Mouse (Mus musculus) urinary bladder, adult 2 months (tissue): Measurements from ENCODE around the gene Fnbp4. TPM values are rescaled to one million over a fixed set of nuclear protein-coding genes. Genes with fewer than 3 reads are reported as not detected.
"Not testable (repeated sequence)": the region's sequence is repeated elsewhere in the genome, so short reads cannot be mapped to it uniquely, and the experiment has no call there.

ENCODE experiments used
- DNase-seq: peaks from one replicate; pipeline ENCODE4 v3.0.0; 2022; ENCODE audit warnings: low spot score
- polyA plus RNA-seq: library from polyadenylated mRNA; depleted of rRNA; stranded (reverse); fragments of >200 nt; gene quantifications from 2 replicates; pipeline ENCODE4 v1.2.3, GENCODE M21; 2012; rRNA removed

Gene Fnbp4
- polyA plus RNA-seq, 1 experiment, result 43.2 TPM

- DNase-seq, result no peak
These were observed 37.8 kb downstream of the Fnbp4 start for GRCm38 (mm10) chr2:90782901-90783486.

GRCm38 (mm10) chr2:90788126-90788525 is 43.0 kb downstream of the Fnbp4 start:
- DNase-seq, result no peak

- no peak for DNase-seq
These were observed 63.3 kb downstream of the Fnbp4 start for GRCm38 (mm10) chr2:90808241-90809126.

- no peak for DNase-seq
These were observed 65.6 kb downstream of the Fnbp4 start for GRCm38 (mm10) chr2:90810751-90811150.

GRCm38 (mm10) chr2:90815266-90815665 is 70.1 kb downstream of the Fnbp4 start:
- no peak for DNase-seq

GRCm38 (mm10) chr2:90816144-90816543 is 71.0 kb downstream of the Fnbp4 start:
- no peak for DNase-seq

GRCm38 (mm10) chr2:90818710-90819109 is 73.5 kb downstream of the Fnbp4 start:
- no peak for DNase-seq

- DNase-seq, result no peak
These were observed 75.7 kb downstream of the Fnbp4 start for GRCm38 (mm10) chr2:90820894-90821293.

- DNase-seq, result no peak
These were observed 77.8 kb downstream of the Fnbp4 start for GRCm38 (mm10) chr2:90822978-90823377.

- DNase-seq, result no peak
These were observed 78.6 kb downstream of the Fnbp4 start for GRCm38 (mm10) chr2:90823781-90824180.

- DNase-seq, result not testable (repeated sequence)
These were observed 79.4 kb downstream of the Fnbp4 start for GRCm38 (mm10) chr2:90824528-90824927.

GRCm38 (mm10) chr2:90825515-90826172 is 80.5 kb downstream of the Fnbp4 start:
- DNase-seq, result no peak

- no peak for DNase-seq
These were observed 83.6 kb downstream of the Fnbp4 start for GRCm38 (mm10) chr2:90828739-90829138.

Other genes starting within 250 kb of the Fnbp4 start
- 7.1 and 10.1 TPM in 2 replicates for gene Ptprj, start 164.7 kb upstream of the Fnbp4 start, polyA plus RNA-seq
- 13.6 and 13.9 TPM in 2 replicates for gene Nup160, start 68.2 kb upstream of the Fnbp4 start, polyA plus RNA-seq
- 2.6 and 2.9 TPM in 2 replicates for gene Agbl2, start 37.4 kb downstream of the Fnbp4 start, polyA plus RNA-seq
- 135 and 146 TPM in 2 replicates for gene Mtch2, start 101.8 kb downstream of the Fnbp4 start, polyA plus RNA-seq
- 4.9 and 7.2 TPM in 2 replicates for gene C1qtnf4, start 140.5 kb downstream of the Fnbp4 start, polyA plus RNA-seq
- gene Kbtbd4, start 159.4 kb downstream of the Fnbp4 start, polyA plus RNA-seq, result 15.5 and 17.9 TPM in 2 replicates
- 153 and 162 TPM in 2 replicates for gene Ndufs3, start 159.5 kb downstream of the Fnbp4 start, polyA plus RNA-seq
- 90.1 and 90.7 TPM in 2 replicates for gene Celf1, start 195.0 kb downstream of the Fnbp4 start, polyA plus RNA-seq